Mouse (Mus musculus): Measurements from ENCODE around the gene Nvl. TPM values are rescaled to one million over a fixed set of nuclear protein-coding genes. Genes with fewer than 3 reads are reported as not detected.

The Nvl gene
- polyA plus RNA-seq, 1 experiment: 8.2 TPM

GRCm38 (mm10) chr1:181151541-181151940 is 7.5 kb upstream of the Nvl start:
- no peak for TF ChIP-seq MAX (IDR thresholded peaks at IDR 0.05)
- no peak for TF ChIP-seq MYOD1 (IDR thresholded peaks at IDR 0.05; ENCODE audit: control insufficient read depth, insufficient read length, low read depth)
- no peak for TF ChIP-seq FOSL1 (IDR thresholded peaks at IDR 0.05; ENCODE audit: insufficient read depth, low read length, poor library complexity, severe bottlenecking)
- TF ChIP-seq USF1 (IDR thresholded peaks at IDR 0.05; ENCODE audit: low read depth): no peak
- TF ChIP-seq CTCF (IDR thresholded peaks at IDR 0.05; ENCODE audit: control insufficient read depth, insufficient read depth, insufficient read length): no peak
- no peak for TF ChIP-seq CEBPB (IDR thresholded peaks at IDR 0.05; ENCODE audit: low read depth)
- TF ChIP-seq MYOG (IDR thresholded peaks at IDR 0.05; ENCODE audit: control insufficient read depth, extremely low read depth, insufficient read length): no peak
- H3K27me3 ChIP-seq (ENCODE audit: control insufficient read depth, insufficient read depth, insufficient read length): no peaks in the 10 kb centered on the region
- peaks cover 33% of the 10 kb centered on the region for H3K36me3 ChIP-seq (ENCODE audit: control insufficient read depth, insufficient read depth)
- peaks cover 48% of the 10 kb centered on the region for H3K79me3 ChIP-seq (ENCODE audit: low read depth)
- peak overlapping the region; percentile 63 for H3K4me3 ChIP-seq (ENCODE audit: insufficient read depth, poor library complexity, severe bottlenecking)
- peak overlapping the region; percentile 99 for H3ac ChIP-seq (ENCODE audit: control insufficient read depth, insufficient read length, low read depth)
- H3K79me2 ChIP-seq (ENCODE audit: control insufficient read depth, insufficient read depth): peaks cover 57% of the 10 kb centered on the region

GRCm38 (mm10) chr1:181150827-181151534 is 7.0 kb upstream of the Nvl start:
- H3K4me3 ChIP-seq (ENCODE audit: insufficient read depth, poor library complexity, severe bottlenecking): peak overlapping the region; percentile 63
- no peaks in the 10 kb centered on the region for H3K27me3 ChIP-seq (ENCODE audit: control insufficient read depth, insufficient read depth, insufficient read length)
- peaks cover 52% of the 10 kb centered on the region for H3K79me2 ChIP-seq (ENCODE audit: control insufficient read depth, insufficient read depth)
- H3K36me3 ChIP-seq (ENCODE audit: control insufficient read depth, insufficient read depth): peaks cover 27% of the 10 kb centered on the region
- TF ChIP-seq CTCF (IDR thresholded peaks at IDR 0.05; ENCODE audit: control insufficient read depth, insufficient read depth, insufficient read length) (no peak), MAX (IDR thresholded peaks at IDR 0.05) (peak; percentile 68), FOSL1 (IDR thresholded peaks at IDR 0.05; ENCODE audit: insufficient read depth, low read length, poor library complexity, severe bottlenecking) (no peak), MYOG (IDR thresholded peaks at IDR 0.05; ENCODE audit: control insufficient read depth, extremely low read depth, insufficient read length) (no peak), CEBPB (IDR thresholded peaks at IDR 0.05; ENCODE audit: low read depth) (no peak), USF1 (IDR thresholded peaks at IDR 0.05; ENCODE audit: low read depth) (peak; percentile 20)
- peak overlapping the region; percentile 99 for H3ac ChIP-seq (ENCODE audit: control insufficient read depth, insufficient read length, low read depth)
- peaks cover 45% of the 10 kb centered on the region for H3K79me3 ChIP-seq (ENCODE audit: low read depth)

- Histone ChIP-seq H3K27me3 (ENCODE audit: control insufficient read depth, insufficient read depth, insufficient read length) (no peaks in the 10 kb centered on the region), H3K79me2 (ENCODE audit: control insufficient read depth, insufficient read depth) (peaks cover 46% of the 10 kb centered on the region), H3K4me3 (ENCODE audit: insufficient read depth, poor library complexity, severe bottlenecking) (no peak overlapping the region), H3K36me3 (ENCODE audit: control insufficient read depth, insufficient read depth) (peaks cover 23% of the 10 kb centered on the region), H3ac (ENCODE audit: control insufficient read depth, insufficient read length, low read depth) (no peak overlapping the region), H3K79me3 (ENCODE audit: low read depth) (peaks cover 41% of the 10 kb centered on the region)
- TF ChIP-seq MAX (IDR thresholded peaks at IDR 0.05) (no peak), CTCF (IDR thresholded peaks at IDR 0.05; ENCODE audit: control insufficient read depth, insufficient read depth, insufficient read length) (no peak), MYOG (IDR thresholded peaks at IDR 0.05; ENCODE audit: control insufficient read depth, extremely low read depth, insufficient read length) (no peak), MYOD1 (IDR thresholded peaks at IDR 0.05; ENCODE audit: control insufficient read depth, insufficient read length, low read depth) (no peak), USF1 (IDR thresholded peaks at IDR 0.05; ENCODE audit: low read depth) (no peak), FOSL1 (IDR thresholded peaks at IDR 0.05; ENCODE audit: insufficient read depth, low read length, poor library complexity, severe bottlenecking) (no peak), CEBPB (IDR thresholded peaks at IDR 0.05; ENCODE audit: low read depth) (no peak)
Measured at GRCm38 (mm10) chr1:181150431-181150826, 6.4 kb upstream of the Nvl start.

GRCm38 (mm10) chr1:181149373-181150017 is 5.5 kb upstream of the Nvl start:
- no peaks in the 10 kb centered on the region for H3K27me3 ChIP-seq (ENCODE audit: control insufficient read depth, insufficient read depth, insufficient read length)
- H3K79me2 ChIP-seq (ENCODE audit: control insufficient read depth, insufficient read depth): peaks cover 44% of the 10 kb centered on the region
- H3K36me3 ChIP-seq (ENCODE audit: control insufficient read depth, insufficient read depth): peaks cover 13% of the 10 kb centered on the region
- no peak overlapping the region for H3K4me3 ChIP-seq (ENCODE audit: insufficient read depth, poor library complexity, severe bottlenecking)
- TF ChIP-seq MAX (IDR thresholded peaks at IDR 0.05): no peak
- no peak for TF ChIP-seq USF1 (IDR thresholded peaks at IDR 0.05; ENCODE audit: low read depth)
- no peak for TF ChIP-seq CEBPB (IDR thresholded peaks at IDR 0.05; ENCODE audit: low read depth)
- TF ChIP-seq MYOD1 (IDR thresholded peaks at IDR 0.05; ENCODE audit: control insufficient read depth, insufficient read length, low read depth): no peak
- TF ChIP-seq MYOG (IDR thresholded peaks at IDR 0.05; ENCODE audit: control insufficient read depth, extremely low read depth, insufficient read length): no peak
- no peak overlapping the region for H3ac ChIP-seq (ENCODE audit: control insufficient read depth, insufficient read length, low read depth)
- peaks cover 33% of the 10 kb centered on the region for H3K79me3 ChIP-seq (ENCODE audit: low read depth)

- Histone ChIP-seq H3K79me3 (ENCODE audit: low read depth) (peaks cover 25% of the 10 kb centered on the region), H3ac (ENCODE audit: control insufficient read depth, insufficient read length, low read depth) (no peak overlapping the region), H3K27me3 (ENCODE audit: control insufficient read depth, insufficient read depth, insufficient read length) (no peaks in the 10 kb centered on the region), H3K36me3 (ENCODE audit: control insufficient read depth, insufficient read depth) (peaks cover 4% of the 10 kb centered on the region), H3K4me3 (ENCODE audit: insufficient read depth, poor library complexity, severe bottlenecking) (no peak overlapping the region), H3K79me2 (ENCODE audit: control insufficient read depth, insufficient read depth) (peaks cover 39% of the 10 kb centered on the region)
- TF ChIP-seq MAX (IDR thresholded peaks at IDR 0.05) (no peak), USF1 (IDR thresholded peaks at IDR 0.05; ENCODE audit: low read depth) (no peak), CEBPB (IDR thresholded peaks at IDR 0.05; ENCODE audit: low read depth) (no peak), CTCF (IDR thresholded peaks at IDR 0.05; ENCODE audit: control insufficient read depth, insufficient read depth, insufficient read length) (no peak), MYOD1 (IDR thresholded peaks at IDR 0.05; ENCODE audit: control insufficient read depth, insufficient read length, low read depth) (no peak)
Measured at GRCm38 (mm10) chr1:181148540-181148939, 4.5 kb upstream of the Nvl start.

Measured in C2C12 (cell line).